Mouse (Mus musculus) forebrain, embryonic 16.5 days (tissue): ENCODE measurements around the gene Rnaseh2a. TPM values are rescaled to one million over a fixed set of nuclear protein-coding genes. Genes with fewer than 3 reads are reported as not detected.

Source experiments
- ATAC-seq: fragments of 200-750 bp; cut with Nextera tagmentation; 2 replicates; pipeline ENCODE4 v1.8.0; 2017; ENCODE audit warnings: mild to moderate bottlenecking, moderate library complexity
- H3K27ac ChIP-seq: fragments of 300-500 bp; sonication (generic); 2 replicates; pipeline ENCODE4 v1.5.1; 2014; ENCODE audit warnings: low read length, control low read depth
- H3K27me3 ChIP-seq: fragments of 300-500 bp; sonication (generic); replicated peaks from 2 replicates; pipeline ENCODE4 v1.6.1; 2014; ENCODE audit warnings: low read length; ENCODE audit not compliant: control insufficient read depth, insufficient read depth
- H3K36me3 ChIP-seq: fragments of 300-500 bp; sonication (generic); 2 replicates; pipeline ENCODE4 v1.6.1; 2014; ENCODE audit not compliant: control insufficient read depth, insufficient read depth
- H3K4me1 ChIP-seq: fragments of 300-500 bp; sonication (generic); replicated peaks from 2 replicates; pipeline ENCODE4 v1.6.1; 2014; ENCODE audit warnings: low read length; ENCODE audit not compliant: control insufficient read depth, insufficient read depth
- H3K4me2 ChIP-seq: fragments of 300-500 bp; sonication (generic); 2 replicates; pipeline ENCODE4 v1.6.1; 2014; ENCODE audit warnings: mild to moderate bottlenecking, low read length, control low read depth
- H3K4me3 ChIP-seq: fragments of 300-500 bp; sonication (generic); replicated peaks from 2 replicates; pipeline ENCODE4 v1.5.1; 2014; ENCODE audit warnings: mild to moderate bottlenecking, low read length, control low read depth
- H3K9ac ChIP-seq: fragments of 300-500 bp; sonication (generic); replicated peaks from 2 replicates; pipeline ENCODE4 v1.6.1; 2014; ENCODE audit warnings: low read depth, low read length, control low read depth
- H3K9me3 ChIP-seq: fragments of 300-500 bp; sonication (generic); 2 replicates; pipeline ENCODE4 v1.6.1; 2016; ENCODE audit warnings: low read length; ENCODE audit not compliant: control insufficient read depth
- WGBS: fragments of 180-500 bp; shearing (Covaris S2); extraction: QIAGEN DNeasy Blood & Tissue Kit; methylation state at CpG from one replicate; pipeline ENCODE4 v1.1.7; 2014; 5-methylcytosine and 5-hydroxymethylcytosine counted together
- microRNA-seq: library from miRNA; unstranded; fragments of <30 nt; microRNA quantifications from one replicate; pipeline ENCODE4, GENCODE M21; 2017
- polyA plus RNA-seq: library from polyadenylated mRNA; unstranded; fragments of >200 nt; fragmentation: Nextera tagmentation; extraction: Ambion mirVana; gene quantifications from 2 replicates; pipeline ENCODE4 v1.2.1, GENCODE M21; 2015

The Rnaseh2a gene
- polyA plus RNA-seq, 1 experiment from 2014 or later: 85.8 TPM

DNA sequence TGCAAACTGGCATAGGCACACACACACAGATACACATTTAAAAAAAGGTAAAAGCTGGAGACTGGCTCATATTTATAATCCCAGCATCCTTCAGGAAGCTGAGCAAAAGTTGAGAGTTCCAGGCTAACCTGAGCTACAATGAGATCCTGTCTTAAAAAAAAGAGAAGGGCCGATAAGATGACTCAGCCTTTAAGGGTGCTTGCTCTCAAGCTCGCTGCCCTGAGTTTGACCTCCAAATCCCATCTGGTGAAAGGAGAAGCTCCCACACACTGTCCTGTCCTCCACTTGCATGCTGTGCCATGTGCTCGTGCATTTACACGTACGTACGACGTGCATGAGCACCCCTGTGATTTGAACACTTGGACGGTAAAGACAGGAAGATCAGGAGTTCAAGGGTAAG is 62.1 kb downstream of the Rnaseh2a start:
- no peak overlapping the region for H3K27ac ChIP-seq
- 80% methylated on average over 8 of the region's 8 CpGs for WGBS
- H3K36me3 ChIP-seq: peaks cover 10% of the 10 kb centered on the region
- no peak overlapping the region for H3K9ac ChIP-seq
- no peak overlapping the region for H3K4me2 ChIP-seq
- no peaks in the 10 kb centered on the region for H3K27me3 ChIP-seq
- no peaks in the 10 kb centered on the region for H3K9me3 ChIP-seq
- H3K4me3 ChIP-seq: no peak overlapping the region
- H3K4me1 ChIP-seq: peaks cover 19% of the 10 kb centered on the region
- no peak for ATAC-seq

DNA sequence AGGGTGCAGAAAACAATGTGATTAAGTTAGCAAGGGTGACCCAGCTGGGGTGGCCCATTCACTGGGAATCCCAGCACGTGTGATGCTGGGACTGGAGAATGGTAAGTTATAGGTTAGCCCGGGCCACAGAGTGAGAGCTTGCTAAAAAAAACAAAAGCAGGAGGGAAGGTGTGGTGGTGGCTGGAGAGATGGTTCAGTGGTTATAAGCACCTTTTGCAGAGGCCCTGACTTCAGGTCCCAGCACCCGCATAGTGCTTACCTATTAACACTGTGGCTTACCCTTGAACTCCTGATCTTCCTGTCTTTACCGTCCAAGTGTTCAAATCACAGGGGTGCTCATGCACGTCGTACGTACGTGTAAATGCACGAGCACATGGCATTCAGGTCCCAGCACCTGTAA is 62.5 kb downstream of the Rnaseh2a start:
- Histone ChIP-seq H3K36me3 (peaks cover 5% of the 10 kb centered on the region), H3K4me2 (no peak overlapping the region), H3K27me3 (no peaks in the 10 kb centered on the region), H3K27ac (no peak overlapping the region), H3K4me1 (peaks cover 20% of the 10 kb centered on the region), H3K4me3 (no peak overlapping the region), H3K9me3 (no peaks in the 10 kb centered on the region), H3K9ac (no peak overlapping the region)
- no peak for ATAC-seq
- WGBS: 97% methylated on average over 9 of the region's 9 CpGs

Small RNAs within 50 kb of the gene (microRNA-seq; reads per million reads assigned to microRNA genes)
- not detected for gene Gm24197

Other genes starting within 250 kb of the Rnaseh2a start
- 2.0 and 2.2 TPM in 2 replicates for gene G430095P16Rik, start 246.8 kb downstream of the Rnaseh2a start, polyA plus RNA-seq
- 440 and 546 TPM in 2 replicates for gene Nfix, start 169.4 kb downstream of the Rnaseh2a start, polyA plus RNA-seq
- 8.2 and 8.7 TPM in 2 replicates for gene Dand5, start 146.9 kb downstream of the Rnaseh2a start, polyA plus RNA-seq
- gene Gadd45gip1, start 138.2 kb downstream of the Rnaseh2a start, polyA plus RNA-seq: 31.3 and 34.3 TPM in 2 replicates
- 84.8 and 86.5 TPM in 2 replicates for gene Rad23a, start 129.1 kb downstream of the Rnaseh2a start, polyA plus RNA-seq
- 610 and 631 TPM in 2 replicates for gene Calr, start 122.8 kb downstream of the Rnaseh2a start, polyA plus RNA-seq
- gene Farsa, start 112.8 kb downstream of the Rnaseh2a start, polyA plus RNA-seq: 126 TPM in 2 replicates
- gene Syce2, start 97.7 kb downstream of the Rnaseh2a start, polyA plus RNA-seq: 51.0 and 54.3 TPM in 2 replicates
- 35.5 and 39.1 TPM in 2 replicates for gene Gcdh, start 75.8 kb downstream of the Rnaseh2a start, polyA plus RNA-seq
- gene Klf1, start 67.8 kb downstream of the Rnaseh2a start, polyA plus RNA-seq: 0.73 and 0.85 TPM in 2 replicates
- gene Dnase2a, start 61.2 kb downstream of the Rnaseh2a start, polyA plus RNA-seq: 5.4 and 5.5 TPM in 2 replicates
- gene Mast1, start 32.4 kb downstream of the Rnaseh2a start, polyA plus RNA-seq: 52.4 and 65.8 TPM in 2 replicates
- 2.2 and 2.4 TPM in 2 replicates for gene Rtbdn, start 22.8 kb downstream of the Rnaseh2a start, polyA plus RNA-seq
- gene Gm49661, start 334 bp downstream of the Rnaseh2a start, polyA plus RNA-seq: not detected in 2 replicates
- gene Prdx2, start 180 bp downstream of the Rnaseh2a start, polyA plus RNA-seq: 1,287 and 1,394 TPM in 2 replicates
- 7.6 and 8.2 TPM in 2 replicates for gene Junb, start 9.0 kb upstream of the Rnaseh2a start, polyA plus RNA-seq
- gene Hook2, start 20.8 kb upstream of the Rnaseh2a start, polyA plus RNA-seq: 31.3 and 39.8 TPM in 2 replicates
- gene Best2, start 44.8 kb upstream of the Rnaseh2a start, polyA plus RNA-seq: not detected in 2 replicates
- 144 and 153 TPM in 2 replicates for gene Asna1, start 55.5 kb upstream of the Rnaseh2a start, polyA plus RNA-seq
- 108 and 110 TPM in 2 replicates for gene Trir, start 57.1 kb upstream of the Rnaseh2a start, polyA plus RNA-seq
- 72.8 and 83.4 TPM in 2 replicates for gene Tnpo2, start 67.1 kb upstream of the Rnaseh2a start, polyA plus RNA-seq
- gene Fbxw9, start 90.3 kb upstream of the Rnaseh2a start, polyA plus RNA-seq: 61.7 and 78.3 TPM in 2 replicates
- gene Gm5741, start 98.2 kb upstream of the Rnaseh2a start, polyA plus RNA-seq: 0.84 TPM in 1 of 2 replicates, not detected in the other
- gene Dhps, start 102.0 kb upstream of the Rnaseh2a start, polyA plus RNA-seq: 87.2 and 98.7 TPM in 2 replicates
- 129 and 133 TPM in 2 replicates for gene Wdr83os, start 111.0 kb upstream of the Rnaseh2a start, polyA plus RNA-seq
- gene Wdr83, start 111.5 kb upstream of the Rnaseh2a start, polyA plus RNA-seq: 53.1 and 61.1 TPM in 2 replicates
- gene Man2b1, start 113.5 kb upstream of the Rnaseh2a start, polyA plus RNA-seq: 15.6 and 17.7 TPM in 2 replicates
- gene Zfp791, start 153.3 kb upstream of the Rnaseh2a start, polyA plus RNA-seq: 3.4 and 3.8 TPM in 2 replicates
- not detected in 2 replicates for gene Cks1brt, start 182.2 kb upstream of the Rnaseh2a start, polyA plus RNA-seq